Mouse (Mus musculus) ovary, postnatal 14 days (tissue): ENCODE measurements at regions not wholly inside any gene's neighbourhood (a gene's known extent, or its start where the extent isn't known, plus 50 kb on each side); places are given as distances from the start of the nearest gene placed in this dataset.
"Not testable (repeated sequence)": the region's sequence is repeated elsewhere in the genome, so short reads cannot be mapped to it uniquely, and the experiment has no call there.

Source experiments
- DNase-seq: peaks from one replicate; pipeline ENCODE4 v3.0.0; 2022; ENCODE audit warnings: low spot score

GRCm38 (mm10) chr16:77851206-77852065, 249.5 kb upstream of the Gm11146 start:
- no peak for DNase-seq

DNA sequence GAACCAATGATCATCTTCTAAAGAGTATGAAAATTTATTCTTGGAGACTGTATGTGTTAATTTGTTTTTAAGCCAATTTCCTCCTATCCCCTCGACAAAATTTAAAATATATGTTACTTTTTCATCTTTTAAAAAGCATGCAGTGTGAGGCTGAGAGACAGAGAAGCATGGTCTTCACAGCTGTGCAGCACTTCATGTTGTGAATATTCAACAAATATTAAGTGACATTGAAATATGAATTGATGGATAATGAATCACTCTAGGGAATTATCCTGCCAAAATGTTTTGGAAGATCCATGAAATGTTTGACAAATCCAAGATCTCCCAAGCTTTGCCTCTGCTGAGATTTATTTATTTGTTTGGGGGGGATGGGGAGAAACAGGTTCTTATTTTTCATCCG, 233.9 kb upstream of the Gm11146 start:
- no peak for DNase-seq

DNA sequence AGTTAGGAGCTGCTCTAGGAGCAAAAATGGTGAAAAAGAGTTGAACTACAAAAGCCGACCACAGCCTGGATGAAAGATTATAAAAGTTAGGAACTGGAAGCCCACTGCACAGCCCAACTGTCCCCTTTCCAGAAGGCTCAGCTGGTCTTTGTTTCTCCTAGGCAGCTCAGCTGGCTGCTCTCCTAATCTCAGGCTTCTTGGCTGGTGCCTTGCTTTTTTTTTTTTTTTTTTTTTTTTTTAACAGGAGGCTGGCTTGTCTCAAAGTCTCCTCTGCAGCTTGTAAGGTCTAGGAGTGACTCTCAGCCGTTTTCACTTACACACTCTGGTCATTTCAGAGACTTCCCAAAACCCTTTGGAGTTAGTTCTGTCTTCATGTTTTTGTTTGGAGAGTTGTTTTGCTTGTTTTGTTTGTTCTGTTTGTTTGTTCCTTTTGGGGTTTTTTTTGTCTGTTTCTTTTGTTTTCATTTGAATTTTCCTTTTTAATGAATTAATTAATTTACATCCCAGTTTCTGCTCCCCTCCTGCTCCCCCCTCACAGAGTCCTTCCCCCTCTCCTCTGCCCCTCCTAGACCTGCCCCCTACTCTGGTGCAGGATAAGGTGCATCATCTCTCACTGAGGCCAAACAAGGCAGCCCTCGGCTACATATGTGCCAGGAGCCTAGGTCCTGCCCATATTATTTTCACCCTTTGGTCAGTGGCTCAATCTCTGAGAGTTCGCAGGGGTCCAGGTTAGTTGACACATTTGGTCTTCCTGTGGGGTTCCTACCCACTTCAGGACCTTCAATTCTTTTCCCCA, 225.6 kb upstream of the Gm11146 start:
- peak; percentile 42 for DNase-seq

- no peak for DNase-seq
These were observed 197.8 kb upstream of the Gm11146 start for GRCm38 (mm10) chr16:77799709-77800108.

DNA sequence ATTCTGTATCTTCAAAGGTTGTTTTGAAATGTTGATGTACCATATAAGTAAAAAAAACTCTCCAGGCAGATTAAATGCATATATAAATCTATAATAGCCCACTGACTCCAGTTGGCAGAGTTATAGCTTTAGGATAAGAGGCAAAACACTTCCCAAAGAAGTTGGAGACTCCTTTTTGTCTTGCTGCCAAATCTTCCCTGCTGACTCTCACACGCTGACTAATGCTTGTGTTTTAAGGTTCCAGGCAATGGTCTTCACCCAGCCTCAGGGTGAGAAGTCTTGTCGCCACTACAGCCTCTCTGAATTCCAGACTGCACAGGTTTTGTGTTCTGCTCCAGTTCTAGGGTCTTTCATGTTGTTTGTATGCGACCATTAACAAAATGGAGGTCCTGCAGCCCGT, 195.0 kb upstream of the Gm11146 start:
- DNase-seq, result no peak

- DNase-seq, result no peak
These were observed 187.8 kb upstream of the Gm11146 start for GRCm38 (mm10) chr16:77789652-77790051.

DNA sequence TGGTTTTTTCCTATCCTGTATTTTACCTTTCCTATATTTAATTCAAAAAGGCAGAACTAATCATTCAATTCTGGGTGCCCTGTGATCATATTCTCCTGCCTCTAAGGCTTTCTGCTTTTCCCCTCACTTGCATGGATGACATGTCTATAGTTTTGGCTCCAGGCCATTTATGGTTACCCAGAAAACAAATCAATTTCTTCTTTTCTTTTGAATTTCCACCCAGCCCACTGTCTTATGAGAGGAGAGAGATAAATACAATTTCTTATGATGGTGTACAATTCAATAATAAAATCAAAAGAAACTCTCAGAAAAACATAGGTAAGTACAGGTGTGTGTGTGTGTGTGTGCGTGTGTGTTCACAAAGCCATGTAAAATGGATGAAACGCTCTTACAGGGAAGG, 187.3 kb upstream of the Gm11146 start:
- no peak for DNase-seq

DNA sequence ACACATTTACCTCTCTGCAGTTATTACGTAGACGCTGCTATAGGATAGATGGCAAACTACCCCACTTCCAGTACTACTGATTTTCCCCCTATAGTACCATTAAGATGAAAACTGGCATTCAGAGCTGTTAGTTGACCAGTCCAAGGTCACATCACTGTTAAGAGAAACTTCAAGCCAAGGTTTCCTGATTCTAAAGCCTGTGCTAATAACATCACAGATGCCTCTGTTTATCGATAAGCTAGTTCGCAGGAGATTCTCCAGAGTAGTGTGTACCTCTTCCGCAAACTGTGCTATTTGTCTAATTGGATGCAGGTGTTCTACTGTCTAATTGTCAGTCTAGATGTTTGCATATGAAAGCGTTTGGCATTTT, 186.9 kb upstream of the Gm11146 start:
- DNase-seq, result no peak

GRCm38 (mm10) chr16:77788041-77788780, 186.3 kb upstream of the Gm11146 start:
- DNase-seq, result peak; percentile 2

DNA sequence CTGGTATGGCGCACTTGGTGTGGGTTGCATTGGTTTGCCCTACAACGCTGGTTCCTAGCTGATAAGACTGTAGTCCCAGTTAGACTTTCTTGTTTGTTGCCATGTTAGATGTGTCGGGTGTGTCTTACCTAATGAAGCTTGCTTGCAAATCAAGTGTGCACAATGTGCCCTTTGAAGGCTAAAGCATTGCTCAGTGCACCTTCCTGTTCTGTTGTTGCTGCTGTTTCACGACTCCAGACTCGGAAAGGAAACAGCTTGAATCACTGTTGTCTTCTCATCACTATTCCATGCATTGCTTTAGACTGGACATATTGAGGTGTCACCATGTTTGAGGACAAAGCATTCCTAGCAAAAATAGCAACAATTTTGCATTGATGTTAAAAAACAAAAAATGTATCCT, 185.1 kb upstream of the Gm11146 start:
- no peak for DNase-seq

GRCm38 (mm10) chr16:77779019-77779418, 177.1 kb upstream of the Gm11146 start:
- no peak for DNase-seq

DNA sequence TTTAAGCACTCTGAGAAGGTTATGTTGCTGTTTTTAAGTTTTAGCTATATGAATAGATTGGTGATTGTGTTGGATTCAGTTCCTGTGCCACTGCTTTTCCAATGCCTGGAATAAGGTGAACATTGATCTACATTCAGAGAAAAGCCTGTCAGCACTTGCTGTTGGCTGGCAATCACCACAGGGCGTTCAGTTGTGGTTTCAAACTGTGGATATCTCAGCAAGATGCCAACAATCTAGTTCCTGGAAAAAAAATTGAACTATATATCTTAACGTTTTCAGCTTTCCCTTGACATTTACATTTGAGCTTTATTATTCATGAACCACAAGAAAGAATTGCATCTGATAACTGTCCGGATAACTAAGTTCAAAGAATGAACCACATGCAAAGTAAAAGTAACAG, 170.2 kb upstream of the Gm11146 start:
- DNase-seq, result no peak

DNA sequence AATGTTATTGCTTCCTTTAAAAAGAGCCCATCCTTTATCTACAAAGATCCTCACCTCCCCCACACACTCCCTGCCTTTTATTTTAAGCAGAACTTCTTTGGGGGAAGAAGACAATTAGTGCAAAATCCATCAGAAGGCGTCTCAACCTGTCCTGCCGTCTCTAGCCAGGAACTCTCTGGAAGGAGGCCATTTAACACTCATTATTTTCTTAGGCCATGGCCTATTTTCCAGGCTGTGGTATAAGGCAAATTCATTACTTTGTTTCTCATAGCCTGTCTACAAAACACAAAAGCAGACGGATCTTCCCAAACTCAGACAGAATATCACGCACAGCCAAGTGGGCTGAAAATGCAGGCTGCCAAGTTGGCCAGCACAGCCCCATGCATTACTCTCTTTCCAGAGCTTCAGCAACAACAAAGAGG, 159.0 kb upstream of the Gm11146 start:
- DNase-seq, result peak; percentile 18

DNA sequence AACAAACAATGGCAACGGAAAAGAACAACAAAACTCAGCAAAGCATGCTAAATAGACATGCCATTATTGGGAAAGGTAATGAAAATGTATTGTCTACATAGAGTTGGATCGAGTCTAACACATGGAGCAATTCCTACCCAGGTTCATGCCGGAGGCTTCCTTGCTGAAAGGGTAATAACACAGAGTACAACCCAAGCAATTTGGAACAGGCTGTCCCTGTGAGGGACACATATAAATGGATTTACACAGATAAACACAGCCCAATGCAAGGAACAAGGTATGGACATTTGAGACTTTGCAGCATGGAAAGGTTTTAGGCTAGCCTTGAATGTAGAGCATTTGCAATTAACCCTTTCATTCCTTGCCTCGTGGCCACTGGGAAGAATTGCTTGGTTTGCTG, 158.6 kb upstream of the Gm11146 start:
- DNase-seq, result no peak

DNA sequence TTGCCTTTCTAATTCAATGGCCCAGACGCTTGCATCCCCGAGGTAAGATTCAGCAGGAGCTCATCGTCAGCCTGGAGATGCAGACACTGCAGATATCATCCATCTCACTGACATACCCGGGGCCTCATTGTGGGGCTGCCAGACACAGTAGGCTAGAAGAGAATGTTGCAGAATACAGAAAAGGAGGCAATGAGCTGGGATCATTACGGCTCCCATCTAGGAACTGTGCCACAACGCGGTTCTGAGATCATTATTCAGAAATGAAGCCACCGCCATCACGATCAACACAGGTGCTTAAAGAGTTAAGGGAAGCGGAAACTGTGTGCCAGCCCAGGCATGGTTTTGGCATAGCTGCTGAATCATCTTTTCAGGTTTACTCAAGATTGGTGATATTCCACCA, 158.1 kb upstream of the Gm11146 start:
- DNase-seq, result no peak

GRCm38 (mm10) chr16:77754882-77755281, 153.0 kb upstream of the Gm11146 start:
- no peak for DNase-seq

DNA sequence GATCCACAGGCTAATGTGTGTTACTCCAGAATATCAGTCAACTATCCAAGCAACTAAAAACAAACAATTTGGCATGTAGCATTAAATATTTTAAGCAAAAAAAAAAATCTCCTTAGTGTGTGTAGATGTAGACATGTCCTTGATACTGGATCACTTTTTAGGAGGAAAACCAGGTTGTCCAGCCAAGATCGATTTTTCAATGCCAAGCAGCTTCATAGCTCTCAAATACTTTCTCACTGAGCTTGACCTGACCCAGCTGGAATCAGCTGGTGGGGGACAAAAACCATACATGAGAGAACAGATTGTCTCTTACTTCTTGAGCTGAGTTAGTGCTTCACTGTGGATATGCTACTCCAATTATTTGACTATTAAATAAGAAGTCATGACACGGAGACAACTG, 147.6 kb upstream of the Gm11146 start:
- no peak for DNase-seq

- DNase-seq, result no peak
These were observed 141.9 kb upstream of the Gm11146 start for GRCm38 (mm10) chr16:77743838-77744237.

GRCm38 (mm10) chr16:77738821-77739220, 136.9 kb upstream of the Gm11146 start:
- DNase-seq, result no peak

- DNase-seq, result no peak
These were observed 117.5 kb upstream of the Gm11146 start for GRCm38 (mm10) chr16:77719377-77719776.

- not testable (repeated sequence) for DNase-seq
These were observed 115.9 kb upstream of the Gm11146 start for GRCm38 (mm10) chr16:77717766-77718165.

DNA sequence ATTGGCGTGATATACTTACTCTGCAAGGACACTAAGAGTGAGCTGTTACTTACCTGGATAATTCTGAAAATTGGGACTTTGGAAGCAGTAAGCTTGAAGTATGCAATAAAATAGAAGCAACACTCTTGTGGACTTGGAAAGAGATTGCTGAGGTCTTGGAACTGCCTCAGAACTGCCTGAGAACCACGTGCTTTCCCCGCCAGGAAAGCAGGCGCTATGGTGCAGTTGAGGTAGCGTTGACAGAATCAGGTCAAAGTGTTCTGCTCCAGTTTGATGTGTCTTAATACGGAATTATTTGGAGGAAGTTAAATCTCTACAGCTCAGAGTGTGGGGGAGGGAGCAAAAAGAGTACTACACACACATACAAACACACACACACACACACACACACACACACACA, 102.8 kb upstream of the Gm11146 start:
- no peak for DNase-seq

GRCm38 (mm10) chr16:77695443-77695842, 93.5 kb upstream of the Gm11146 start:
- DNase-seq, result no peak
